9 mouse cellular contexts compared by ENCODE assay signal in the genomic region with DNA sequence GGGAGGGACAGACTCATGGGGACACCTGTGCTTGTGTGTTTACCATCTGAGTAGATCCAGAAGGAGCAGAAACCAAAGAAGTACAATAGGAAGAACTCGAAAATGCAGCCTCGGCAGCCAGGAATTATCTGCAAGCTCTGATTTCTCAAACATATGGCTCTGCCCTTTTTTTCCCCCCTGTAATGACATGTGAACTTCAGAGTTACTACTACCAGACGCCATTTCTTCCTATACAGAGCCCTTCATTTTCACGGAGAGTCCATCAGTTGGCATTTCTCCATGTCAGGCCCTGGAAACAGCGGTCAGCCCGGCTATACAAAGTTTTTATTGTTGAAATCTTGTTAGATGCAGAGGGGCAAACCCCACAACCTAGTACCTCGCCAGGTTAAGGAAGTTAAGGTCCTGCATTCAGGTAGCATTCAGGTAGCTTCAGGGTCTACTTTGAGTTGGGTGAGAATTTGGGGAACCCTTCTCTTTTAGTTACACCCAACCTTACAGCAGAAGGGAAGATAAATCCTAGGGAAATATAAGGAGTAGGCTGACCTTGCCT. TPM values are rescaled to one million over a fixed set of nuclear protein-coding genes. Genes with fewer than 3 reads are reported as not detected.
DNase-seq lines count a peak whose midpoint lies in the region; ATAC-seq lines count a peak whose summit lies in the region.
"Had no signal": no experiment of that assay in that cellular context is flagged by ENCODE, and none has a peak within 500 bp of the region (broad histone marks: within the 10 kb centered on the region; RNA-seq: fewer than 3 reads in every experiment).

No protein-coding gene starts in this region.

- no peak overlapping the region for H3K27ac ChIP-seq in lung, embryonic 15.5 days
- H3K27ac ChIP-seq in forebrain, embryonic 16.5 days (ENCODE audit: low read length), result no peak overlapping the region
- no peak overlapping the region for H3K27ac ChIP-seq in limb, embryonic 11.5 days (replicated peaks; ENCODE audit: low read depth, low read length)
- no peak overlapping the region for H3K27ac ChIP-seq in stomach, embryonic 14.5 days (ENCODE audit: low read length)

- H3K9ac ChIP-seq in lung, embryonic 15.5 days, result peak overlapping the region; percentile 79; the same call in 1 of the 2 replicates
- no peak overlapping the region for H3K9ac ChIP-seq in forebrain, embryonic 16.5 days (replicated peaks; ENCODE audit: low read depth, low read length)
- H3K9ac ChIP-seq in limb, embryonic 11.5 days (ENCODE audit: low read length), result no peak overlapping the region
- H3K9ac ChIP-seq in stomach, embryonic 14.5 days (replicated peaks; ENCODE audit: low read depth, low read length), result no peak overlapping the region

- no peak for DNase-seq in lung, postnatal 10 days
- peak; percentile 38 for DNase-seq in limb, embryonic 11.5 days (ENCODE audit: low spot score)
- no peak for DNase-seq in kidney, adult 9 months
- DNase-seq in retina, embryonic 14.5 days (ENCODE audit: low spot score), result no peak
- DNase-seq in gastrocnemius, adult 8-10 months (ENCODE audit: low spot score in 2 of 2), result no peak
- DNase-seq: adrenal gland, postnatal 25 days had no signal

- H3K4me3 ChIP-seq in lung, embryonic 15.5 days, result peak overlapping the region; percentile 81
- peak overlapping the region; percentile 77 for H3K4me3 ChIP-seq in forebrain, embryonic 16.5 days (replicated peaks; ENCODE audit: low read length)
- H3K4me3 ChIP-seq in limb, embryonic 11.5 days (ENCODE audit: low read depth, low read length), result peak overlapping the region; percentile 74; the same call in 1 of the 2 replicates
- peak overlapping the region; percentile 68 for H3K4me3 ChIP-seq in stomach, embryonic 14.5 days (ENCODE audit: low read depth, low read length)

- no peak for ATAC-seq in lung, embryonic 15.5 days (ENCODE audit: borderline replicate concordance, extremely low read depth, low FRiP score, low TSS enrichment)
- ATAC-seq in forebrain, embryonic 16.5 days, result no peak
- ATAC-seq in limb, embryonic 11.5 days (ENCODE audit: insufficient number of reproducible peaks, low FRiP score, low TSS enrichment, low read depth), result no peak
- no peak for ATAC-seq in stomach, embryonic 14.5 days (ENCODE audit: insufficient number of reproducible peaks, insufficient read depth, low FRiP score, low read depth)

- peaks cover 60% of the 10 kb centered on the region for H3K4me1 ChIP-seq in lung, embryonic 15.5 days
- H3K4me1 ChIP-seq in forebrain, embryonic 16.5 days (replicated peaks; ENCODE audit: control insufficient read depth, insufficient read depth, low read length), result peaks cover 37% of the 10 kb centered on the region
- peaks cover 13% of the 10 kb centered on the region for H3K4me1 ChIP-seq in limb, embryonic 11.5 days (ENCODE audit: control insufficient read depth, insufficient read depth, low read length)
- peaks cover 25% of the 10 kb centered on the region; the same call in 1 of the 2 replicates for H3K4me1 ChIP-seq in stomach, embryonic 14.5 days (ENCODE audit: control insufficient read depth, insufficient read depth, low read length)

- H3K9me3 ChIP-seq in lung, embryonic 15.5 days, result no peaks in the 10 kb centered on the region
- no peaks in the 10 kb centered on the region for H3K9me3 ChIP-seq in forebrain, embryonic 16.5 days (ENCODE audit: control insufficient read depth, low read length)
- no peaks in the 10 kb centered on the region for H3K9me3 ChIP-seq in limb, embryonic 11.5 days (ENCODE audit: control insufficient read depth, low read length)
- no peaks in the 10 kb centered on the region for H3K9me3 ChIP-seq in stomach, embryonic 14.5 days (ENCODE audit: control insufficient read depth, low read depth, low read length)

- 16% methylated on average over 7 of the region's 7 CpGs for whole genome bisulfite sequencing in lung, embryonic 15.5 days
- WGBS in forebrain, embryonic 16.5 days, result 22% methylated on average over 7 of the region's 7 CpGs
- WGBS in limb, embryonic 11.5 days, result 7% methylated on average over 7 of the region's 7 CpGs
- 27% methylated on average over 7 of the region's 7 CpGs for WGBS in stomach, embryonic 14.5 days

- no peaks in the 10 kb centered on the region for H3K36me3 ChIP-seq in lung, embryonic 15.5 days
- H3K36me3 ChIP-seq in forebrain, embryonic 16.5 days (ENCODE audit: control insufficient read depth, insufficient read depth), result no peaks in the 10 kb centered on the region
- H3K36me3 ChIP-seq in limb, embryonic 11.5 days (ENCODE audit: control insufficient read depth, insufficient read depth, low read length), result no peaks in the 10 kb centered on the region
- no peaks in the 10 kb centered on the region for H3K36me3 ChIP-seq in stomach, embryonic 14.5 days (ENCODE audit: control insufficient read depth, insufficient read depth, low read length)

- peak overlapping the region; percentile 95 for H3K4me2 ChIP-seq in lung, embryonic 15.5 days
- H3K4me2 ChIP-seq in forebrain, embryonic 16.5 days (ENCODE audit: low read length), result peak overlapping the region; percentile 88
- H3K4me2 ChIP-seq in limb, embryonic 11.5 days (ENCODE audit: low read depth, severe bottlenecking), result peak overlapping the region; percentile 98
- peak overlapping the region; percentile 83 for H3K4me2 ChIP-seq in stomach, embryonic 14.5 days (replicated peaks; ENCODE audit: low read depth, low read length)

- H3K27me3 ChIP-seq in lung, embryonic 15.5 days, result peaks cover 61% of the 10 kb centered on the region
- H3K27me3 ChIP-seq in forebrain, embryonic 16.5 days (replicated peaks; ENCODE audit: control insufficient read depth, insufficient read depth, low read length), result peaks cover 42% of the 10 kb centered on the region
- H3K27me3 ChIP-seq in limb, embryonic 11.5 days (ENCODE audit: control insufficient read depth, insufficient read depth, low read length), result peaks cover 53% of the 10 kb centered on the region
- peaks cover 12% of the 10 kb centered on the region; the same call in 1 of the 2 replicates for H3K27me3 ChIP-seq in stomach, embryonic 14.5 days (ENCODE audit: control insufficient read depth, insufficient read depth, low read length)

RNA-seq across cellular contexts. Expression of a gene that starts 3.2 kb away (rescaled TPM):
- 10.0 and 10.9 TPM in 2 replicates for polyA plus RNA-seq in lung, embryonic 15.5 days (2015; fragmentation: Nextera tagmentation; extraction: Ambion mirVana)
- 29.8 and 38.7 TPM in 2 replicates for polyA plus RNA-seq in forebrain, embryonic 16.5 days (2015; fragmentation: Nextera tagmentation; extraction: Ambion mirVana)
- 10.9 and 11.0 TPM in 2 replicates for polyA plus RNA-seq in limb, embryonic 11.5 days (2014; fragmentation: Nextera tagmentation; extraction: Ambion mirVana)
- 21.6 and 23.3 TPM in 2 replicates for polyA plus RNA-seq in stomach, embryonic 14.5 days (2014; fragmentation: Nextera tagmentation; extraction: Ambion mirVana)
- total RNA-seq in gastrocnemius, adult 8-10 months (2022), result 1 to 10 TPM; 1.1 to 2.2 (median 1.7) TPM
